ENCODE assay signal across 7 mouse cellular contexts in genomic region chr6:82042296-82043125, GRCm38 (mm10). TPM values are rescaled to one million over a fixed set of nuclear protein-coding genes. Genes with fewer than 3 reads are reported as not detected.
DNase-seq lines count a peak whose midpoint lies in the region; ATAC-seq lines count a peak whose summit lies in the region.

No protein-coding gene starts in this region.

- under 1% methylated on average over 35 of the region's 35 CpGs for WGBS in embryonic facial prominence, embryonic 13.5 days
- under 1% methylated on average over 35 of the region's 35 CpGs for WGBS in hindbrain, embryonic 14.5 days
- 1% methylated on average over 35 of the region's 35 CpGs for WGBS in liver, embryonic 12.5 days (ENCODE audit: insufficient replicate concordance)
- WGBS in neural tube, embryonic 11.5 days = under 1% methylated on average over 35 of the region's 35 CpGs

- peak overlapping the region; percentile 81 for H3K9ac ChIP-seq in embryonic facial prominence, embryonic 13.5 days
- H3K9ac ChIP-seq in hindbrain, embryonic 14.5 days = peak overlapping the region; percentile 34; the same call in 1 of the 2 replicates
- H3K9ac ChIP-seq in liver, embryonic 12.5 days = 0 out of 2 replicates have a peak overlapping the region, but pooled peaks have one; percentile 12
- peak overlapping the region; percentile 51 for H3K9ac ChIP-seq in neural tube, embryonic 11.5 days (ENCODE audit: low read length)

- peak overlapping the region; percentile 66 for H3K4me3 ChIP-seq in embryonic facial prominence, embryonic 13.5 days
- H3K4me3 ChIP-seq in hindbrain, embryonic 14.5 days (replicated peaks; ENCODE audit: low read length) = peak overlapping the region; percentile 41
- H3K4me3 ChIP-seq in liver, embryonic 12.5 days = peak overlapping the region; percentile 50
- peak overlapping the region; percentile 43 for H3K4me3 ChIP-seq in neural tube, embryonic 11.5 days (ENCODE audit: low read depth, low read length)

- peaks cover 47% of the 10 kb centered on the region for H3K4me1 ChIP-seq in embryonic facial prominence, embryonic 13.5 days
- H3K4me1 ChIP-seq in hindbrain, embryonic 14.5 days (replicated peaks; ENCODE audit: control insufficient read depth, insufficient read depth, low read length) = peaks cover 5% of the 10 kb centered on the region; the same call in 1 of the 2 replicates
- H3K4me1 ChIP-seq in liver, embryonic 12.5 days = peaks cover 22% of the 10 kb centered on the region
- H3K4me1 ChIP-seq in neural tube, embryonic 11.5 days (ENCODE audit: control insufficient read depth, insufficient read depth, low read length) = no peaks in the 10 kb centered on the region

- peak overlapping the region; percentile 85 for H3K27ac ChIP-seq in embryonic facial prominence, embryonic 13.5 days
- H3K27ac ChIP-seq in hindbrain, embryonic 14.5 days = no peak overlapping the region
- no peak overlapping the region for H3K27ac ChIP-seq in liver, embryonic 12.5 days
- no peak overlapping the region for H3K27ac ChIP-seq in neural tube, embryonic 11.5 days (ENCODE audit: low read depth, low read length)

- H3K27me3 ChIP-seq in embryonic facial prominence, embryonic 13.5 days = peaks cover 28% of the 10 kb centered on the region
- peaks cover 46% of the 10 kb centered on the region for H3K27me3 ChIP-seq in hindbrain, embryonic 14.5 days (ENCODE audit: control insufficient read depth, insufficient read depth, low read length)
- peaks cover 50% of the 10 kb centered on the region for H3K27me3 ChIP-seq in liver, embryonic 12.5 days (replicated peaks)
- H3K27me3 ChIP-seq in neural tube, embryonic 11.5 days (ENCODE audit: control insufficient read depth, insufficient read depth, low read length) = peaks cover 4% of the 10 kb centered on the region; the same call in 1 of the 2 replicates

- no peaks in the 10 kb centered on the region for H3K36me3 ChIP-seq in embryonic facial prominence, embryonic 13.5 days
- H3K36me3 ChIP-seq in hindbrain, embryonic 14.5 days (replicated peaks; ENCODE audit: control insufficient read depth, insufficient read depth) = no peaks in the 10 kb centered on the region
- no peaks in the 10 kb centered on the region for H3K36me3 ChIP-seq in liver, embryonic 12.5 days
- no peaks in the 10 kb centered on the region for H3K36me3 ChIP-seq in neural tube, embryonic 11.5 days (ENCODE audit: control insufficient read depth, insufficient read depth, low read length)

- no peaks in the 10 kb centered on the region for H3K9me3 ChIP-seq in embryonic facial prominence, embryonic 13.5 days
- H3K9me3 ChIP-seq in hindbrain, embryonic 14.5 days (ENCODE audit: control insufficient read depth, low read length) = no peaks in the 10 kb centered on the region
- H3K9me3 ChIP-seq in liver, embryonic 12.5 days (replicated peaks) = no peaks in the 10 kb centered on the region
- no peaks in the 10 kb centered on the region for H3K9me3 ChIP-seq in neural tube, embryonic 11.5 days (ENCODE audit: control insufficient read depth, low read length)

- peak overlapping the region; percentile 80 for H3K4me2 ChIP-seq in embryonic facial prominence, embryonic 13.5 days
- H3K4me2 ChIP-seq in hindbrain, embryonic 14.5 days (replicated peaks) = peak overlapping the region; percentile 84
- peak overlapping the region; percentile 64 for H3K4me2 ChIP-seq in liver, embryonic 12.5 days
- H3K4me2 ChIP-seq in neural tube, embryonic 11.5 days (ENCODE audit: low read depth) = peak overlapping the region; percentile 92

- ATAC-seq in embryonic facial prominence, embryonic 13.5 days (ENCODE audit: insufficient number of reproducible peaks, insufficient read depth, low FRiP score, low TSS enrichment, low read depth) = 0 out of 2 replicates have a peak, but pooled peaks have one; percentile 12
- ATAC-seq in hindbrain, embryonic 14.5 days (ENCODE audit: low FRiP score) = no peak; the same call in 1 of the 2 replicates
- no peak for ATAC-seq in liver, embryonic 12.5 days
- peak; percentile 45; the same call in 1 of the 2 replicates for ATAC-seq in neural tube, embryonic 11.5 days (ENCODE audit: insufficient read depth, low FRiP score, low TSS enrichment)
- ATAC-seq in erythroid progenitor cell, adult 5-6 weeks (replicated peaks; ENCODE audit: low FRiP score, poor library complexity, severe bottlenecking) = no peak

- DNase-seq in 3134 (ENCODE audit: extremely low read depth, insufficient read length, low spot score) = peak; percentile 10
- DNase-seq in 3T3-L1 (ENCODE audit: low read depth, low spot score) = peak; percentile 26
- DNase-seq in hindbrain, embryonic 14.5 days (ENCODE audit: low spot score) = peak; percentile 31
- DNase-seq in neural tube, embryonic 11.5 days (ENCODE audit: low spot score) = peak; percentile 62

RNA-seq across cellular contexts. Expression of gene Eva1a, which starts 1.7 kb away (rescaled TPM):
- polyA plus RNA-seq in embryonic facial prominence, embryonic 13.5 days (2015; fragmentation: Nextera tagmentation; extraction: Ambion mirVana) = 19.3 and 22.1 TPM in 2 replicates
- polyA plus RNA-seq in hindbrain, embryonic 14.5 days (2014; fragmentation: Nextera tagmentation; extraction: Ambion mirVana) = 0.64 and 0.80 TPM in 2 replicates
- polyA plus RNA-seq in liver, embryonic 12.5 days (2016; fragmentation: Nextera tagmentation; extraction: Ambion mirVana) = 3.5 and 3.8 TPM in 2 replicates
- 4.7 and 4.8 TPM in 2 replicates for polyA plus RNA-seq in neural tube, embryonic 11.5 days (2014; fragmentation: Nextera tagmentation; extraction: Ambion mirVana)
- total RNA-seq in erythroid progenitor cell, adult 5-6 weeks (2015; ENCODE audit: low replicate concordance) = 2.9 TPM in 1 of 2 replicates, not detected in the other
- total RNA-seq in erythroid progenitor cell, adult 5-6 weeks (2017; ENCODE audit: low replicate concordance) = 2.2 TPM in 1 of 2 replicates, not detected in the other

Comparison
In these comparisons a context has a peak if more than half of its experiments do, and no peak if none do; other contexts are left out.
1. DNase-seq: peak in every context shown above with its lines; median percentile 62 in neural tube, embryonic 11.5 days; 31 in hindbrain, embryonic 14.5 days; 26 in 3T3-L1; 10 in 3134.
2. ATAC-seq: peak in embryonic facial prominence, embryonic 13.5 days (single experiment) and neural tube, embryonic 11.5 days (single experiment); none in hindbrain, embryonic 14.5 days (single experiment), liver, embryonic 12.5 days (single experiment) and erythroid progenitor cell, adult 5-6 weeks (single experiment).
3. H3K9ac ChIP-seq: peak in every context shown above with its lines; median percentile 81 in embryonic facial prominence, embryonic 13.5 days; 51 in neural tube, embryonic 11.5 days; 34 in hindbrain, embryonic 14.5 days; 12 in liver, embryonic 12.5 days.
4. Peak in every context shown above with its lines, with median percentiles within 50 percentile points of each other: H3K4me2 ChIP-seq and H3K4me3 ChIP-seq.